Mouse (Mus musculus): Measurements from ENCODE around the gene Klrg1.

Gene Klrg1

GRCm38 (mm10) chr6:122293121-122293520, 10.4 kb upstream of the Klrg1 start:
- DNase-seq (ENCODE audit: low read depth, low spot score), result no peak

- DNase-seq (ENCODE audit: low read depth, low spot score), result no peak
Measured at GRCm38 (mm10) chr6:122292184-122292583, 9.5 kb upstream of the Klrg1 start.

DNA sequence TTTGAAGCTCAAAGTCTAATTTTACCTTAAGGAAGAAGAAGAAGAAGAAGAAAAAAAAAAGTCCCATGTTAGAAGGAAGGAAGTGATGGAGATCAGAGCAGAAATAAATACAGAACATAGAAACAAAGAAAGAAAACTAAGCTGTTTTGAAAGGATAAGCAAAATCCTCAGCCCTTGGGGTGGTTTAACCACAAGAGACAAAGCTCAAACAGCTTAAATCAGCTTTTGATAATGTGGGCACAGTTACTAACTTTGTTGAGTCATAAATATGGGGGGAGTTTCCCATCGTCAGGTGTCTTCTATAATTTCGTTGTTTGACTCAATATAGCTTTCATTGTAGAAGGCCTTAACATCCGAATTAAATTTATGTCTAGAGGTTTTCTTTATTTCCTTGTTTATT, 9.1 kb upstream of the Klrg1 start:
- DNase-seq (ENCODE audit: low read depth, low spot score), result no peak

DNA sequence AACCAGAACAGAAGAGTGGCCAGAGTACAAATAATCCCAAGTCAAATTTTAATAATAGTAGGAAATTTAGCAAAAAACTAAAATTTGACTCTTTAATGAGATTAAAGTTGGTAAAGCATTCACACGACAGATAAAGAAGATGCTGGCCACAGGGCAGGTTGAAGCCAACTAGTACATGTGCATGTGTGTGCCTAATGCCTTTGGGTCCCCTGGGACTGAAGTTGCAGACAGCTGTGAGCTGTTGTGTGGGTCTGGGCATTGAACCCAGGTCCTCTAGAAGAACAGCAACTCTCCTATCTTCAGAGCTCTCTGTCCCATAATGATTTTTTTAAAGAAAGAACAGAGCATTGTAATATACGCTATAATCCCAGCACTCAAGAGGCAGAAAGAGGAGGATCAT, 8.6 kb upstream of the Klrg1 start:
- no peak for DNase-seq (ENCODE audit: low read depth, low spot score)

GRCm38 (mm10) chr6:122290253-122290652, 7.6 kb upstream of the Klrg1 start:
- peak; percentile 42 for DNase-seq (ENCODE audit: low read depth, low spot score)

GRCm38 (mm10) chr6:122289313-122289712, 6.6 kb upstream of the Klrg1 start:
- no peak for DNase-seq (ENCODE audit: low read depth, low spot score)

- no peak for DNase-seq (ENCODE audit: low read depth, low spot score)
Measured at GRCm38 (mm10) chr6:122288263-122288662, 5.6 kb upstream of the Klrg1 start.

GRCm38 (mm10) chr6:122284823-122285222, 2.1 kb upstream of the Klrg1 start:
- DNase-seq (ENCODE audit: low read depth, low spot score), result no peak

- no peak for DNase-seq (ENCODE audit: low read depth, low spot score)
Measured at GRCm38 (mm10) chr6:122284304-122284703, 1.6 kb upstream of the Klrg1 start.

GRCm38 (mm10) chr6:122283429-122283828, 747 bp upstream of the Klrg1 start:
- no peak for DNase-seq (ENCODE audit: low read depth, low spot score)

GRCm38 (mm10) chr6:122276565-122276964, 6.1 kb downstream of the Klrg1 start:
- DNase-seq (ENCODE audit: low read depth, low spot score), result no peak

DNA sequence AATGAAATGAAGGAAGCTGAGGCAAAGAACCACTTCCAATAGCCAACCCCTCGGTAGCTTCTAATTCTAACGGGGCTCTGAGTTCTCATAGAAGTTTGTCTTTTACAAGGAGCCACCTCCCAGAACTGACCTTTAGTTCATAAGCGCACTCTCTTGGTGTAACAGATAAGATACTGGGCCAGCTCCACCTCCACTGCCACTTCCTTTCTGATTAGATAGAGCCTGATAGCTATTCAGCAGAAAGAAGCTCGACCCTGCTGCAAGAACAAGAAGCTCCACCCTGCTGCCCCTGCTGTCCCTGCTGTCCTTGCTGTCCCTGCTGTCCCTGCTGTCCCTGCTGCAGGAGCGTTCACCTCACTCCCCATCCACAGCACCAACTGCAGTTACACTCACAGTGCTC, 8.1 kb downstream of the Klrg1 start:
- DNase-seq (ENCODE audit: low read depth, low spot score), result no peak

- no peak for DNase-seq (ENCODE audit: low read depth, low spot score)
Measured at GRCm38 (mm10) chr6:122270152-122270551, 12.5 kb downstream of the Klrg1 start.

- DNase-seq (ENCODE audit: low read depth, low spot score), result no peak
Measured at GRCm38 (mm10) chr6:122269170-122269569, 13.5 kb downstream of the Klrg1 start.

DNA sequence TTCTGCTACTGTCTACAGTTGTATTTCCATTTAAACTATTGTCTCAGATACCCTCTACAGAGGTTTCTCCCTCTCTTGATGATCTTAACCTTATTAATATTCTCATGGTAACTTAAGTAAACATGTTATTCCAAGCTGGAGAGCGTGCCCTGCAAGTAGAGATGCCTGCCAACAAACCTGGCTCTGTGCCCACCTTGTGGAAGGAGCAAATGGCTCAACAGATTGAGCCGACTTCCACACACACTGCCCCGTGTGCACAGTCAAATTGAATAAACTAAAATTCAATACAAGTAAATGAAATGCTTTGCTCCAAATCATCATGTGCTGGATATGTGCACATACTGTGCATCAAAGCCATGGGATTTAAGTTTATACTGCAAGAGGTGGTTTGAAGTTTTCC, 14.1 kb downstream of the Klrg1 start:
- no peak for DNase-seq (ENCODE audit: low read depth, low spot score)

GRCm38 (mm10) chr6:122262543-122262942, 20.1 kb downstream of the Klrg1 start:
- DNase-seq (ENCODE audit: low read depth, low spot score), result no peak

- no peak for DNase-seq (ENCODE audit: low read depth, low spot score)
Measured at GRCm38 (mm10) chr6:122252146-122252545, 30.5 kb downstream of the Klrg1 start.

GRCm38 (mm10) chr6:122250033-122250432, 32.6 kb downstream of the Klrg1 start:
- no peak for DNase-seq (ENCODE audit: low read depth, low spot score)

Measured in mesoderm, embryonic 11.5 days (tissue).